Mouse (Mus musculus): ENCODE measurements around the gene Tmem88.
A peak's percentile ranks its signal among the peaks of the same experiment; 100 is the strongest.

The Tmem88 gene

GRCm38 (mm10) chr11:69404595-69405396, 6.8 kb upstream of the Tmem88 start:
- DNase-seq (ENCODE audit: extremely low spot score, low spot score), result no peak

DNA sequence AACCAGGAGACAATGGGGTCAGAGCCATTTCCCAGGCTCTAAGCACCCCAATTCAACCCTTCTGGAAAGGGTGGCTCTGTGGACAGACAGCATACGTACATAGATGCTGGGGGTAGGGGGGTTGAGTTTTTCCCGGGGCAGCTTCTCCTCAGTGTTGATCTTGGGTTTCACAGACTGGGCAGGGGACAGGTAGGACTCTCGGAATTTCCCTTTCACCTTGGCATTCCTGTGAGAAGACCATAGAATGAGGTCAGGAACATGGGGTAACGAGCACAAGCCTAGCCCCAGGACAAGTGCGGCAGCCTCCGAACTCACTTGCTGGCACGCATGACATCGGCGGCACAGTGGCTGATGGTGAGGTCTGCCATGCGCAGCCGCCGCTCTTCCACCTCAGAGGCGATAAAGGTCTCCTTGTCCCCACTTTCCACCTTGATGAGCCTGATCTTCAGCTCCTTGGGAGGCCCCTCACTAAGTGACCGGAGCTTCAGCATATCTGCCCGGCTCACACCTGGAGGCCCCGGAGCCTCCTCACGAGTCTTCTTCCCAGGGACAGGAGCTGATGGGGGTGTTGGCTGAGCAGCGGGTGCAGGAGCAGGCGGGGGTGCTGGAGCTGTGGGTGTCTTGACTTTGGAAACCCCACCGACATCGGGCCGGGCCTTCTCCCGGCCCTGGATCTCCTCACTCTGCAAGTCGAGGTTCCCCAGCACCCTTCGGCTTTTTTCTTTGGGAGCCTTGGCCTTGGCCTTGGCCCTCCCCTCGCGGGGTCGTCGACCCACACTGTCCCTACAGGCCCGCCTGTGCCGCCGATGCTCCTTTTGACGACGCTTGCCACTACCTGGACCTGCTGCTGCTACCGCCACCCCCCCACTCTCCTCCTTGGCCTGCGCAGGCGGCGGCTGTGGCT, 5.9 kb upstream of the Tmem88 start:
- DNase-seq (ENCODE audit: extremely low spot score, low spot score), result no peak

GRCm38 (mm10) chr11:69401987-69402386, 4.0 kb upstream of the Tmem88 start:
- no peak for DNase-seq (ENCODE audit: extremely low spot score, low spot score)

DNA sequence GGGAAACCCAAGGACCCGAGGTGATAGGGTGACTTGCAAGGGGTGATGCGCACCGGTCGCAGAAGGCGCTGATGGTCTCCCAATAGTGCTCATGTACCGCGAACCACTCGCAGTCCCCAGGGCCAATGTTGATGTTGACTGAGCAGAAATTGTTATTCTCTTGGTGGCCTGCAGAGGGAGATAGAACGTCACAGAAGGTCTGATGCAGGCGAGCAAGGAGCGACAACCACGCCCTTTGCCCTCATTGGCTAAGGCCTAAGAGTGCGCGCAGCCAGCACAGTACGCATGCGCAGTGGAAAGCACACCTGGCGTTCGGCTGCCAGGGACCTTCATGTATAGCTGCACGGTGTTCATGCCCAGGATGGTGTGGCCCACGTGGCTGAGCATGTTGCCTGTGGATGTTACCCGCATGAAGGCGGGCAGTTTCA, 3.2 kb upstream of the Tmem88 start:
- peak; percentile 81 for DNase-seq (ENCODE audit: extremely low spot score, low spot score)

DNA sequence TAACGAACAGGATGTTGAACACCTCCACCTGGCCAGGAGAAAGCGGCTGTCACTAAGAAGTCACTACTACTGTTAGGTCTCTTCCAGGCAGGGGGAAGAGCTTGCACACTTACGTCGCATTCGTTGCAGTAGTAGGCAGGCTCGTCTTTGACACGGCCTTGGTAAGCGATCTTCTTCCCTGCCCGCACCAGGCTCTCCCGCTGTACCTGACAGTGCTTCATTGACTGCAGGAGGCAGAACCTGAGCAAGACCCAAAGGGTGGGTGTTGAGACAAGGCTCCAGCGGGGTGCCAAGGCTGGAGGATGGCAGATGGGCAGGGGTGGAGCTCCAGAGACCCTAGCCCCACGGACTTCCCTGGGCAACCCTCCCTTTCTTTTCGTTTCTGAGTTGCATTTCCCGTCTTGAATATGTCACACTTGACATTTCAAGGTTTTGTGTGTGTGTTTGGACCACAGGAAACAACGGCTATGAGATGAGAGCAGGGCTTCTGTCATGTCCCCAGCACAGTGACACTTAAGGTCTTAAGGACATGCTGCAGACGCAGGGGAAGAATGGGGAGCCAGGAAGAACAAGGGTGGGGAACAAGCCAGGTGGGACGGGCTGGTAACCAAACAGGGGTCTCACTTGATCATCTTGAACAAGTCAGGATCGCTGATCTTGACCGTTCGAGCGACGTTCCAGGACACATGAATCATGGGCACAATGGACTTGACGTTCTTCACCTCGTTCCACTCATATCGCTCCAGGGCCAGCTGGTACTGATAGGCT, 2.2 kb upstream of the Tmem88 start:
- no peak for DNase-seq (ENCODE audit: extremely low spot score, low spot score)

DNA sequence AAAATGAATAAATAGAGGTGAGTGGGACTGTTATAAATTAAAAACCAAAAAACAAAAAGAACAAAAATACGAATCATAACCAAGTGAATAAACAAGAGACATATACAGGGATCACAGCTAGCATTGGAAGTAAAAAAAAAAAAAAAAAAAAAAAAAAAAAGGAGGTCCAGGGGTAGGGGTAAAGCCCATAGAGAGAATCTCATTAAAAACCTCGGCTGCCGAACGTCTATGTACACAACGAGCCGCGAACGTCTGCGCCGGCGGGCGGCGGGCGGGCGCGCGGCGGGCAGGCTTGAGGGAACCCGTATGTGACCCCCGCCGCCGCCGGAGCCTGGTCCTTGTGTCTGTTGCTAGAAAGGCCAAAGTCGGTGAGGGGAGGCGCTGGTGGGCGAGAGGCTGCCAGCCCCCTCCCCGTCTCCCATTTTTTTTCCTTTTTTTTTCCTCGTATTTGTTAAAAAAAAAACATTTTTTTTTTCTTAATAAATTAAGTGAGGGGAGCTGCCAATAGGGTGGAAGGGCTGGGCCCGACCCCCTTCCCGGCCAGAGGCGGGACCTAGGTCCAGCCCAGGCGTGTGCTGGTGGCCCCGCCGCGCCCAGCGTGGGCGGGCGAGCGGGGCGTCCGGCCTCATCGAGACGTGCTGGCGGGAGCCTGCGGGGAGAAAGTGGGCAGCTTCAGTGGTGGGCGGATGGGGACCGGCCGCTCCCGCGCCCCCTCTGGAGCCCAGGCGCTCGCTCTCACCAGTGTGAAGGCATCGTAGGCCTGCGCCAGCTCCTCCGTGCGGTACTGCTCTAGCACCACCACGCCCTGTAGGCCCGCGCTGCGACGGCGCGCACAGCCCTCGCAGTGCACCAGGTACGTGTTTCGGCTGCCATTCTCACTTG, 1.4 kb upstream of the Tmem88 start:
- peak; percentile 57 for DNase-seq (ENCODE audit: extremely low spot score, low spot score)

DNA sequence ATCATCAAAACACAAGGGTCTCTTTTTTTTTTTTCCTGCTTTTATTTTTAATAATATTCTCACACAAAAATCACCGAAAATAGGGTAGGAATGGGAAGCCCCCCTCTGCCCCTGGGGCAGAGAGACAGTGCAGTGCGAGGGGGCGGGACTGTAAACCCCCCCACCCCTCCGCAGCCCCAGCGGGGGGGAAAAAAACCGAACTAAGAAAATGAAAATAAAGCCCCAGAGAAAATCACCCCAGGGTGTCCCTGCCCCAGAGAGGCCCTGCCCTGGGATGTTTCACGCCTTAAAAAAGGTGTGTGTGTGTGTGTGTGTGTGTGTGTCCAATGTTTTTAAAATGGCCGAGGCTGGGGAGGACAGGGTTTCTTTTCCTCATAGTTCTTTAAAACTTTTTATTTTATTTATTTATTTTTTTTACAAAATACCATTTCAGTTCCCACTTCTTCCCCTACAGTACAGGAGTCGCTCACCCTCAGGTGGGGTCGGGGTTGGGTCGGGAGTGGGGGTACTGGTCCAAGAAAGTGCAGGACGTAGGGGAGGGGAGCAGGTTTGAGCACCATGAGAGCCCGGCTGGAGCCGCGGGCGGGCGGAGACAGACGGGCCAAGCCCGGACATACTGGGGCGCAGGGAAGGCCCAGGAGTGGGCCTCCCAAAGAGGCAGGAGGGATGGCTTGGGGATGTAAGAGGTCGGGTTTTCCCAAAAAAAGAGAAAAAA, 609 bp upstream of the Tmem88 start:
- peak; percentile 33 for DNase-seq (ENCODE audit: extremely low spot score, low spot score)

DNA sequence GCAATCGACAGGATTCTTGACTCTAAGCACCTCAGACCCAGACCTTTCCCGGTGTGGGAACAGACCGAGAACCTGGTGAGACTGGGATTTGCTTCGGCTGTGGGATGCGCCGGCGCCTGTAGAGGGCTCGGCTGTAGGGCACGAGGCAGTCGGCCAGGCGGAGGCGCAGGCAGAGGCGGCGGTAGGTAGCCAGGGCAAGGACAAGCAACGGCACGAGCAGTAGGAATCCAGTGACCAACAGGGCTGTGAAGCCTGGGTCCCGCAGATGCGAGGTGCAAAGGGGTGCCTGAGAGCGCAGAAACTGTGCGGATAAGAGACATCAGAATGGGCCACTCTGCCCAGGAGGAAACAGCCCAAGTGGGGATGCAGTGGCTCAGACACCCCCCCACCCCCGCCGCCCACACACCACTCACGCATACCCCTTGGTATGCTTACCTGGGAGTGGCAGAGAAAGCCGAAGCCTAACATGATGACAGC, 415 bp downstream of the Tmem88 start:
- peak; percentile 65 for DNase-seq (ENCODE audit: extremely low spot score, low spot score)

DNA sequence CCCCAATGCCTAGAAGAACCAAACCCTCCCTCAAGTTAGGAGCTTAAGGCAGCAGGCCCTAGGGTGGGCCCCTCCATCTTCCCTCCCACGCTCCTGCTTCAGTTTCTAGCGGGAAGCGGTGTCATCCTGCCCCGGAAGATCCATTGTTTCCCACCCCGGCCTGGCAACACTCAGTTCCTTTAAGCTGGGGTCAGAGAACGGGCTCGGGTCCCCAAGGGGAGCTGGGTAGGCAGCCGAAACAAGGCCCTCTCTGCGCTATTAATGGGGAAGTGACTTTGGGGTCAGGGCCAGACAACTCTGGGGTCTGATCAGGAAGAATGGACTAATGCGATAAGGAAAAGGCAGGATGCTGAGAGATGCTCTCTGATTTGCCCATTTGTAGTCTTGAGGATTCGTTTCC, 1.3 kb downstream of the Tmem88 start:
- DNase-seq (ENCODE audit: extremely low spot score, low spot score), result peak; percentile 47

GRCm38 (mm10) chr11:69395634-69396373, 2.2 kb downstream of the Tmem88 start:
- peak; percentile 96 for DNase-seq (ENCODE audit: extremely low spot score, low spot score)

DNA sequence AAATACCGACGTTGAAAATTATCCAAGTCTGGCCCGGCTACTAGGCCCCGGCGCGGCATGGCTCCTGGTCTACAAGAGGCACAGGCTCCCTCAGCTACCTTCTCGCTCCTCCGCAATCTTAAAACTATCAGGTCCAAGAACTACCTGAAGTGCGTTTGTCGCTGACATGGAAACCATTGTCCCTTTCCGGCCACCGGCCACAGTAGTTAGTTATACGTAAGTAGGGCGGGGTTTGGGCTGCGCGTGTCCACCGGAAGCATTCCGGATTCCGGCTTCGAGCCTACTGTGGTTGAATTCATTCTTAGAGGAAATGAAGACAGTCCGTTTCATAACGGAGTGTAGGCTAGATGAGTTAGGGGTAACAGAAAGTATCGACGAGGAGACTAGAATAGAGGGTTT, 2.8 kb downstream of the Tmem88 start, which contains the start of the genes Naa38 and Cyb5d1:
TSS of gene Naa38 (plus strand) at position 253 of the 399 bp plus-strand sequence.
TSS of gene Cyb5d1 (minus strand) at position 397 of the 399 bp plus-strand sequence.
- peak; percentile 86 for DNase-seq (ENCODE audit: extremely low spot score, low spot score)

GRCm38 (mm10) chr11:69394591-69395167, 3.4 kb downstream of the Tmem88 start:
- peak; percentile 58 for DNase-seq (ENCODE audit: extremely low spot score, low spot score)

GRCm38 (mm10) chr11:69390400-69391034, 7.5 kb downstream of the Tmem88 start:
- DNase-seq (ENCODE audit: extremely low spot score, low spot score), result peak; percentile 59

- DNase-seq (ENCODE audit: extremely low spot score, low spot score), result no peak
These were observed 8.3 kb downstream of the Tmem88 start for GRCm38 (mm10) chr11:69389531-69390399.

DNA sequence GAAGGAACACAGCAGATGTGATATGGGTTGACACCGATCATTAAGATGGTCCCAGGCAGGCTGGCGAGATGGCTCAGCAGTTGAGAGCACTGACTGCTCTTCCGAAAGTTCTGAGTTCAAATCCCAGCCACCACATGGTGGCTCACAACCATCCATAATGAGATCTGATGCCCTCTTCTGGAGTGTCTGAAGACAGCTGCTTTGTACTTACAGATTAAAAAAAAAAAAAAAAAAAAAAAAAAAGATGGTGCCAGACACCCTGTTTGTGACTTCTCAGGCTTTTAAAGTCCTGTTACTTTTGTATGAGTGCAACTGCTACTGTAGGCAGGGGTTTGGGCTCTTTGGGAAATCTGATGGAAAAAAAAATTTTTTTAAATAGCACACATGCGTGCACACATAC, 9.4 kb downstream of the Tmem88 start:
- DNase-seq (ENCODE audit: extremely low spot score, low spot score), result no peak

GRCm38 (mm10) chr11:69386758-69387157, 11.3 kb downstream of the Tmem88 start:
- DNase-seq (ENCODE audit: extremely low spot score, low spot score), result no peak

- no peak for DNase-seq (ENCODE audit: extremely low spot score, low spot score)
These were observed 13.1 kb downstream of the Tmem88 start for GRCm38 (mm10) chr11:69384979-69385378.
